Mouse (Mus musculus): ENCODE data around the gene Atxn1.

DNA sequence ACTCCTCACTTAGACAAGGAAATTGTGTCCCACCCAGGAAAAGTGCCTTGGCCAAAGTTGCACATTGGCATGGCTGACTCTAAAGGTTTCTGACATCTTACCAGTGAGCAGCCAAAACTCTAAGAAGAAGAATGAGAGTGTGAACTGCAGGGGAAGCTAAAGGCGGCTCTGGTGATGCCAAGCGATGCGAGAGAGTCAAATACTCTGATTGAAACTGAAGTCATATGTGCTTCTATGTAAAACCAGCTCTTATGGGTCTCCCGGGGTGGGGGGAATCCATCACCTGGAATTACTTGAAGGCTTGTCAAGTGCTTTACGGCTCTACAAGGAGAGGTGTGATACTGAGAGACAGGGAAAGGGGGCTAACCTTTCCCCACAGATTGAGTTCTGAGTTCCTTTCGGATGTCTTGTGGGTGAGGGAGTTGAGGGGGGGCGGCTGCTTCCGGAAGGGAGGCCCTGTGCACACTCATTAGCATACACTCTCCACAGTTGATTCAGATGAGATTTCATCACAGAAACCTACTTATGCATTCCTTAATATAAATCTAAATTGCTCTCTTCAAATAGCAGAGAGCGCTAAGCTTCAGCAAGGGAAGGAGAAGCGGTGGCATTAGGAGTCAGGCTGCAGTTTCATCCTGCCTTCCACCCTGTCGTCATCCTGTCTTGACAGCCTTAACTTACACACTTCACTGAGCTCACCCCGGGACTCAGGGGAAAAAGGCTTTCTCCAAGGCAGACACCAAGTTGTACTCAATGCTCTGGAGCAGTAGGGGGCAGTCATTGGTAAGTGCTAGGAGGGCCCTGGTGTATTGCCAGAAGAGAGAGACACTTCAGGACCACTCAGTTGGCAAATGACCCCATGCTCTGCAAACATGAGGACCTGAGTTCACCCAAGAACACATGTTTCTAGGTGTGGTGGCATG, 218.7 kb downstream of the Atxn1 start:
- no peak for TF ChIP-seq POLR2A (IDR thresholded peaks at IDR 0.05; ENCODE audit: low read depth, low read length)
- TF ChIP-seq CTCF (IDR thresholded peaks at IDR 0.05; ENCODE audit: extremely low read depth, insufficient read length, insufficient replicate concordance, low read depth, low read length) = peak; percentile 29; the same call in 1 of the 2 replicates
